Mouse (Mus musculus) cerebellum, adult 2 months (tissue): ENCODE results near the gene Arfgef3.

Experiments used
- CTCF ChIP-seq: fragments of 200-500 bp; IDR thresholded peaks from 2 replicates; pipeline ENCODE4 v1.5.1; 2011; ENCODE audit warnings: low read depth, mild to moderate bottlenecking, control low read depth, low read length, moderate library complexity, borderline replicate concordance; ENCODE audit not compliant: insufficient read depth
- POLR2A ChIP-seq: fragments of 200-500 bp; IDR thresholded peaks from 2 replicates; pipeline ENCODE4 v1.6.1; 2011; ENCODE audit warnings: low read length, control low read depth, borderline replicate concordance; ENCODE audit not compliant: insufficient read depth

DNA sequence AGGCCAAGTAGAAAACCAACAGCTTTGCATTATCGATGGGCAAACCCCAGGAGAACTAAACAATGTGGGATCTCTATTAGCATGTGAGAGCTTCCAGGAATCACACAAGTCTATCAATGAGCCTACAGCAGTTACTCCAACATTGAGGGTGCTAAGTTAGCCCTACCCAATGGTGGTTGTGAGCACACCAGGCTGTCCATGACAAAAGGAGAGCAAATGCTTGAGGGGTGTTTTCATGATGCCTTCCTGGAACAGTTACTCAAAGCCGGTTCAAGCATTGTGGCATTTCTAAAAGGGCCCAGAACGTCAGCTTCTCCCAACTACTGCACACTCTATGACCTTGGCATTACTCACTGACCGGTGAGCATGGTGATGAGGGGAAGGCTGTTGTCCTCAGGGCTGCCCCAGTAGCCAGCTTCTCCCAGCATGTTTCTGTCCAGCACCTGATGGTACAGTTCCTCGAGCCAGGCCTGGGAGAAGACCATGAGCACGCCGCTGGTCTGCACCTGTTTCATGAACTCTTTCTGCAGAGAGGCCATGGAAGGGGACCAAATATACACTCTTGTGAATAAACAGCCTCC, 109.3 kb downstream of the Arfgef3 start:
- TF ChIP-seq POLR2A (no peak), CTCF (no peak)
